Mouse (Mus musculus) myocyte (in vitro differentiated cells): Measurements from ENCODE around the gene Supt6. TPM values are rescaled to one million over a fixed set of nuclear protein-coding genes. Genes with fewer than 3 reads are reported as not detected.
A peak's percentile ranks its signal among the peaks of the same experiment; 100 is the strongest.

Source experiments
- H3K27me3 ChIP-seq: one replicate; pipeline ENCODE4 v1.6.1; 2011; ENCODE audit not compliant: control insufficient read depth, insufficient read depth, insufficient read length
- H3K36me3 ChIP-seq: one replicate; pipeline ENCODE4 v1.6.1; 2011; ENCODE audit not compliant: control insufficient read depth, insufficient read depth
- H3K4me2 ChIP-seq: one replicate; pipeline ENCODE4 v1.6.1; 2011; ENCODE audit warnings: low read depth, control low read depth
- H3K4me3 ChIP-seq: one replicate; pipeline ENCODE4 v1.5.1; 2011; ENCODE audit warnings: mild to moderate bottlenecking, control low read depth, moderate library complexity
- H3K79me2 ChIP-seq: one replicate; pipeline ENCODE4 v1.6.1; 2011; ENCODE audit not compliant: control insufficient read depth, insufficient read depth
- H3ac ChIP-seq: one replicate; pipeline ENCODE4 v1.6.1; 2011; ENCODE audit not compliant: control insufficient read depth, insufficient read length
- CEBPB ChIP-seq: IDR thresholded peaks from 2 replicates; pipeline ENCODE4 v1.6.1; 2011; ENCODE audit warnings: mild to moderate bottlenecking, moderate library complexity; ENCODE audit not compliant: poor library complexity, insufficient read depth, severe bottlenecking
- E2F4 ChIP-seq: IDR thresholded peaks from one replicate; pipeline ENCODE4 v1.6.1; 2011; ENCODE audit warnings: mild to moderate bottlenecking, control low read depth, moderate library complexity; ENCODE audit not compliant: insufficient read depth
- MAX ChIP-seq: IDR thresholded peaks from one replicate; pipeline ENCODE4 v1.6.1; 2011; ENCODE audit warnings: low read depth, mild to moderate bottlenecking, control low read depth
- MYOD1 ChIP-seq, 3 experiments: IDR thresholded peaks; one replicate each; pipeline ENCODE4 v1.6.1; 2011; ENCODE audit warnings: control low read depth in 2 of 3, low read depth in 2 of 3, mild to moderate bottlenecking in 2 of 3, moderate library complexity in 1 of 3; ENCODE audit not compliant: insufficient read length in 2 of 3, control insufficient read depth in 1 of 3
- MYOG ChIP-seq, 3 experiments: IDR thresholded peaks; one replicate each; pipeline ENCODE4 v1.6.1; 2011; ENCODE audit warnings: control low read depth in 2 of 3, low read depth in 2 of 3, mild to moderate bottlenecking in 2 of 3; ENCODE audit not compliant: insufficient read length in 2 of 3, control insufficient read depth in 1 of 3, insufficient read depth in 1 of 3
- POLR2A ChIP-seq: IDR thresholded peaks from one replicate; pipeline ENCODE4 v1.6.1; 2011; ENCODE audit warnings: low read depth, mild to moderate bottlenecking, control low read depth, moderate library complexity; ENCODE audit not compliant: insufficient read length
- POLR2AphosphoS2 ChIP-seq: IDR thresholded peaks from one replicate; pipeline ENCODE4 v1.6.1; 2011; ENCODE audit warnings: low read depth, control low read depth; ENCODE audit not compliant: insufficient read length
- REST ChIP-seq: IDR thresholded peaks from one replicate; pipeline ENCODE4 v1.6.1; 2011; ENCODE audit warnings: mild to moderate bottlenecking, control low read depth, moderate library complexity; ENCODE audit not compliant: insufficient read depth, insufficient read length
- SRF ChIP-seq: IDR thresholded peaks from one replicate; pipeline ENCODE4 v1.6.1; 2011; ENCODE audit warnings: low read depth; ENCODE audit not compliant: control insufficient read depth, insufficient read length
- TCF12 ChIP-seq: IDR thresholded peaks from one replicate; pipeline ENCODE4 v1.6.1; 2011; ENCODE audit warnings: mild to moderate bottlenecking, control low read depth; ENCODE audit not compliant: poor library complexity, insufficient read depth, severe bottlenecking
- TCF3 ChIP-seq: IDR thresholded peaks from one replicate; pipeline ENCODE4 v1.6.1; 2011; ENCODE audit warnings: low read depth, control low read depth; ENCODE audit not compliant: insufficient read length
- USF1 ChIP-seq: IDR thresholded peaks from one replicate; pipeline ENCODE4 v1.6.1; 2011; ENCODE audit warnings: low read depth, mild to moderate bottlenecking, control low read depth, moderate library complexity
- polyA plus RNA-seq: library from polyadenylated mRNA; unstranded; fragments of >200 nt; fragmentation: generic; extraction: Trizol; gene quantifications from one replicate; pipeline ENCODE4 v1.2.1, GENCODE M21; 2012; ENCODE audit warnings: missing spikeins

Supt6 gene
- polyA plus RNA-seq, 1 experiment: 42.3 TPM

DNA sequence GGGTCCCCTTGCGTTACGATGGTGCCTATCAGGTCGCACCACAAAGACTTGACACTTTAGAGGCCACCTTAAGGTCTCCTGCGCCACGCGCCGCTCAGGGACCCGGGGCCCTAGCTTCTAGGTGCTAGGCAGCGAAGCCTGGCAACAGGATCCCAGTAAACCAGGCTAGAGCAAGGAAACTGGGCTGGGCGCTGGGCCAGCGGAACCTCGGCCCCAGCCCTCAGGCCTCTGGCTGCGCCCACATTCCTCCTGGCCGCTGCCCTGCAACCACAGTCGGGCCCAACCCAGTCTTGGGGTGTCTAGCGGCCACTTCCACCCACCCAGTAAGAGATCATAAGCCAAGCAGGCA, 80.1 kb downstream of the Supt6 start:
- peaks cover 43% of the 10 kb centered on the region for H3K79me2 ChIP-seq
- H3ac ChIP-seq: peak overlapping the region; percentile 96
- TF ChIP-seq MYOD1 (IDR thresholded peaks at IDR 0.05; ENCODE audit: control insufficient read depth in 1 of 3, insufficient read length in 2 of 3, low read depth in 2 of 3) (peak in 1 of 3 experiments; percentile 51), CEBPB (no peak), MYOG (IDR thresholded peaks at IDR 0.05; ENCODE audit: control insufficient read depth in 1 of 3, insufficient read depth in 1 of 3, insufficient read length in 2 of 3, low read depth in 2 of 3) (peak in 1 of 3 experiments; percentile 75), SRF (no peak), E2F4 (no peak), REST (no peak), MAX (no peak), POLR2AphosphoS2 (no peak), TCF3 (no peak), USF1 (no peak), POLR2A (no peak), TCF12 (no peak)
- H3K27me3 ChIP-seq: no peaks in the 10 kb centered on the region
- peak overlapping the region; percentile 100 for H3K4me3 ChIP-seq
- H3K36me3 ChIP-seq: peaks cover 10% of the 10 kb centered on the region
- peak overlapping the region; percentile 99 for H3K4me2 ChIP-seq

- Histone ChIP-seq H3K4me2 (peak within 1 kb of the TSS; percentile 99), H3K4me3 (peak within 1 kb of the TSS; percentile 100), H3K27me3 (no peaks in the 10 kb centered on the region), H3K36me3 (peaks cover 15% of the 10 kb centered on the region), H3ac (peak within 1 kb of the TSS; percentile 96), H3K79me2 (peaks cover 48% of the 10 kb centered on the region)
- TF ChIP-seq POLR2AphosphoS2 (peak; percentile 83), REST (no peak), POLR2A (peak; percentile 96)
Observed at GRCm38 (mm10) chr11:78164924-78165760, 80.6 kb downstream of the Supt6 start, which contains the start of gene Traf4. Traf4 (minus strand) TSS chr11:78165589.

DNA sequence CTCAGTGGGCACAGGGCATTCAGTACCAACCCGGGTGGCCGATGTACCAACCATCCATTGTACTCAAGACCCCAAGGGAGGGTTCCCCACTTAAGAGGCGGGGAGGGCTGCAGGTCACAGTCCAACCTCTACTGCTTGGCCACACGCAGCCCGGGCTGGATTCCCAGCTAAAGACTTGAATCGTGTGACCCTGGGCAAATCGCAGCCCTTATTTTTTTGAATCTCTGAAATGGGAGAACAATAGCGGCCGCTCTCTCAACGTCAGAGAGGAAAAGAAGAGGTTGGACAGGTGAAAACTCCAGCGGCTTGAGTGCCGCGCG, 81.2 kb downstream of the Supt6 start:
- H3ac ChIP-seq: peak overlapping the region; percentile 96
- H3K79me2 ChIP-seq: peaks cover 48% of the 10 kb centered on the region
- peak overlapping the region; percentile 100 for H3K4me3 ChIP-seq
- H3K4me2 ChIP-seq: peak overlapping the region; percentile 95
- TF ChIP-seq USF1: no peak
- TF ChIP-seq CEBPB: no peak
- no peak for TF ChIP-seq TCF3
- TF ChIP-seq POLR2AphosphoS2: no peak
- TF ChIP-seq TCF12: no peak
- TF ChIP-seq POLR2A: no peak
- TF ChIP-seq MYOD1 (IDR thresholded peaks at IDR 0.05; ENCODE audit: control insufficient read depth in 1 of 3, insufficient read length in 2 of 3, low read depth in 2 of 3): no peak
- TF ChIP-seq SRF: no peak
- TF ChIP-seq MYOG (IDR thresholded peaks at IDR 0.05; ENCODE audit: control insufficient read depth in 1 of 3, insufficient read depth in 1 of 3, insufficient read length in 2 of 3, low read depth in 2 of 3): no peak
- TF ChIP-seq E2F4: no peak
- no peak for TF ChIP-seq MAX
- H3K36me3 ChIP-seq: peaks cover 18% of the 10 kb centered on the region
- H3K27me3 ChIP-seq: no peaks in the 10 kb centered on the region

DNA sequence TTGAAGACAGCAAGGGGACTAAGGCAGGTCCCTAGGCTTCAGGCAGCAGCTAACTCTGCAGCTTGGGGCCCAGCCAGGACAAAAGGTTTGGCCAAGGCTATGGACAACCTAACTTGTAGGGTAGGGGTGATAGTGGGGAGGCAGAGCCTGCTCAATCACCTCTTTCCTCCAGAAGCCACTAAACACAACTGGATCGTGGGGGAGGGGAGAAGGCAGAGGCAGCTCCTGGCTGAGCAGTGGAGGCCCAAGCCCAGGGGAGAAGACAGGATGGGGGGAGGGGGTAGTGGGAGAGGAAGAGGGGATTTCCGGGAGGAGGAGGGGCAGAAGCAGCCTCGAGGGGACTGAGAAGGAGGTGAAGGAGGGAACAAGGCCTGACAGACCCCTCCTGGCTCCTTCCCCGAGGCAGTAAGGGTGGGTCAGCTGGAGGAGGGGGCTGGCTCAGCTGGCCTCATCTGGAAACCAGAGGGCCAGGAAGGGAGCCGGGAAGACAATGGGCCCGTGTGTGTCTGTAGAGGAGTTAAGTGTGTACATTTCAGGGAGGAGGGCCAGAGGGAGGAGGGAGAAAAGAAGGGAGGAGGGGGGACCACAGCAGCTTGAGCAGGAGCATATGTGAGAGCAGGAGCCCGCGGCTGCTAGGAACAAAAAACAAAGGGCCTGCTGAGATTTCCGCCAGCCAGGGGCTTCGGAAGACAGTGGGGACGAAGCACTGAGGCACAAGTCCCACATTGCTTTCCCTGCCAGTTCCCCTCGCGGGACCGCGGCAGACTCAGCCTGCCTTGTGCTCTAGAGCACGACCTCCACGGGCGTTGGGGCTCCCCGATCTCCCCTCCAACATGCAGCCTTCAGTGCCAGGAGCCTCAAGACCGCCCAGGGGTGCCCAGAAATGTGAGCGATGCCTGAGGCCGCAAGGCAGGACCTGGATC, 81.8 kb downstream of the Supt6 start:
- Histone ChIP-seq H3K4me3 (peak overlapping the region; percentile 100), H3K36me3 (peaks cover 25% of the 10 kb centered on the region), H3K27me3 (no peaks in the 10 kb centered on the region), H3K4me2 (peak overlapping the region; percentile 95), H3K79me2 (peaks cover 49% of the 10 kb centered on the region), H3ac (peak overlapping the region; percentile 96)
- no peak for TF ChIP-seq MAX
- TF ChIP-seq MYOG (IDR thresholded peaks at IDR 0.05; ENCODE audit: control insufficient read depth in 1 of 3, insufficient read depth in 1 of 3, insufficient read length in 2 of 3, low read depth in 2 of 3): peak in 1 of 3 experiments; percentile 12
- peak in 1 of 3 experiments; percentile 30 for TF ChIP-seq MYOD1 (IDR thresholded peaks at IDR 0.05; ENCODE audit: control insufficient read depth in 1 of 3, insufficient read length in 2 of 3, low read depth in 2 of 3)
- peak; percentile 52 for TF ChIP-seq POLR2AphosphoS2
- TF ChIP-seq POLR2A: peak; percentile 47
- no peak for TF ChIP-seq SRF

DNA sequence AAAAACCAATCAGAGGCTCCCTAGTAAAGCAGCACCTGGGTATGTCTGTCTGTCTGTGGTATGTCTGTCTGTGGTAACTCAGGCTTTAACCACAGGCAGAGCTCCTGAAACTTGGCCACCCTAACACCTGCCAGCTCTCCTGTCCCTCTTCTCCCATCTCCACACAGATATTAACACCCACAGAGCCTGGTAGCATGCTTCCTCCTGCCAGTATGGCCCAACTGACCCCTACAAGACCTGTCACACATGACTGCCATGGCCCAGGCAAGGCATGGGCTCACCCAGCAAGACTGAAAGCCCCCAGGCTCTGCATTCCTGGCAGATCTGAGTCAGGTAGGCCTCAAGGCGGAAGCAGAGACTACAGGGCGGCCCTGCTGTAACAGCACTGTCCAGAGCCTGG, 82.7 kb downstream of the Supt6 start:
- H3K79me2 ChIP-seq: peaks cover 58% of the 10 kb centered on the region
- TF ChIP-seq TCF3 (peak; percentile 36), MYOD1 (IDR thresholded peaks at IDR 0.05; ENCODE audit: control insufficient read depth in 1 of 3, insufficient read length in 2 of 3, low read depth in 2 of 3) (peak; percentile 85 to 92 (median 90)), TCF12 (peak; percentile 85), SRF (peak; percentile 26), E2F4 (no peak), POLR2AphosphoS2 (peak; percentile 54), MYOG (IDR thresholded peaks at IDR 0.05; ENCODE audit: control insufficient read depth in 1 of 3, insufficient read depth in 1 of 3, insufficient read length in 2 of 3, low read depth in 2 of 3) (peak in 2 of 3 experiments; percentile 69 to 88), USF1 (no peak), MAX (no peak), POLR2A (no peak), REST (no peak), CEBPB (no peak)
- peak overlapping the region; percentile 96 for H3ac ChIP-seq
- peak overlapping the region; percentile 100 for H3K4me3 ChIP-seq
- H3K36me3 ChIP-seq: peaks cover 34% of the 10 kb centered on the region
- no peaks in the 10 kb centered on the region for H3K27me3 ChIP-seq
- H3K4me2 ChIP-seq: peak overlapping the region; percentile 95
